Mouse (Mus musculus): ENCODE data around the gene Epb41l2. TPM values are rescaled to one million over a fixed set of nuclear protein-coding genes. Genes with fewer than 3 reads are reported as not detected.

Epb41l2 gene
- polyA plus RNA-seq, 1 experiment, result 37.9 TPM

DNA sequence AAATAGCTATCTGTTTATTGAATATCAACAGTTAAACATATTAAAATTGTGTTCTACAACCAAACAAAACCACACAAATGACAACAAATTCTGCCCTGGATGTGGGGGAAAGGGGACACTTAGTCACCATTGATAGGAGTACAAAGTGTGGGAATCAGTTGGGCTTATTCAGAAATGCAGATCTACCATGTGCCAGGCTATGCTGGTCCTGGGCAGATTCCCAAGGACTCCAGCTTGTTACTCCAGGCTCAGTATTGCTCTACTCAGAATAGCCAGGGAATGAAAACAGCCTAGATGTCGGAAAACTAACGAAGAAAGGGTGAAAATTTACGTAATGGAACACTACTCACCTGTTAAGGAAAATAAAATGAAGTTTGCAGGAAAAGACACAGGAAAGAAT is 5.7 kb upstream of the Epb41l2 start:
- Histone ChIP-seq H3K79me3 (ENCODE audit: low read depth) (no peaks in the 10 kb centered on the region), H3ac (ENCODE audit: control insufficient read depth, insufficient read length, low read depth) (no peak overlapping the region), H3K27me3 (ENCODE audit: control insufficient read depth, insufficient read depth, insufficient read length) (no peaks in the 10 kb centered on the region), H3K79me2 (ENCODE audit: control insufficient read depth, insufficient read depth) (no peaks in the 10 kb centered on the region), H3K4me3 (ENCODE audit: insufficient read depth, poor library complexity, severe bottlenecking) (no peak overlapping the region), H3K36me3 (ENCODE audit: control insufficient read depth, insufficient read depth) (no peaks in the 10 kb centered on the region)
- TF ChIP-seq CEBPB (IDR thresholded peaks at IDR 0.05; ENCODE audit: low read depth), result no peak
- no peak for TF ChIP-seq MYOG (IDR thresholded peaks at IDR 0.05; ENCODE audit: control insufficient read depth, extremely low read depth, insufficient read length)
- TF ChIP-seq CTCF (IDR thresholded peaks at IDR 0.05; ENCODE audit: control insufficient read depth, insufficient read depth, insufficient read length), result no peak
- TF ChIP-seq MAX (IDR thresholded peaks at IDR 0.05), result no peak
- no peak for TF ChIP-seq FOSL1 (IDR thresholded peaks at IDR 0.05; ENCODE audit: insufficient read depth, low read length, poor library complexity, severe bottlenecking)
- TF ChIP-seq USF1 (IDR thresholded peaks at IDR 0.05; ENCODE audit: low read depth), result no peak
- TF ChIP-seq MYOD1 (IDR thresholded peaks at IDR 0.05; ENCODE audit: control insufficient read depth, insufficient read length, low read depth), result no peak

DNA sequence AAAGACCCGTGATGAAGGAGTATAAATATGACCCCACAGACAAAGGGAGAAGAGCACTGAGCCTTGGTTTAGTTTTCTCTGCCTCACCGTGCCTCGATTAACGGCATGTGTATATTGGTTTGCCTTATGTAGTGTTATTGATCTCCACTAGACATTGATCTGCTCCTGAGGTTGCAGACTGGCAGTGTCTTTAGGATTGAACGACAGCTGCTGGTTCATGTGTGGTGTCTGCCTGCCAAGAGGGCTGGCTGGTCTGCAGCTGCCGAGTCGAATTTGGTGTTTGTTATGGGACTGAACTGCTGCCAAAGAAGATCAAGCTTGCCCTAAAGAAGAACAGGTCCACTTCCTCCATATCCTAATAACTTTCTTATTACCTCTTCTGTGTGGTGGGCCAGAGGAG is 5.2 kb upstream of the Epb41l2 start:
- H3K79me2 ChIP-seq (ENCODE audit: control insufficient read depth, insufficient read depth), result no peaks in the 10 kb centered on the region
- H3K4me3 ChIP-seq (ENCODE audit: insufficient read depth, poor library complexity, severe bottlenecking), result no peak overlapping the region
- no peaks in the 10 kb centered on the region for H3K36me3 ChIP-seq (ENCODE audit: control insufficient read depth, insufficient read depth)
- no peak overlapping the region for H3ac ChIP-seq (ENCODE audit: control insufficient read depth, insufficient read length, low read depth)
- TF ChIP-seq FOSL1 (IDR thresholded peaks at IDR 0.05; ENCODE audit: insufficient read depth, low read length, poor library complexity, severe bottlenecking) (no peak), CTCF (IDR thresholded peaks at IDR 0.05; ENCODE audit: control insufficient read depth, insufficient read depth, insufficient read length) (no peak), CEBPB (IDR thresholded peaks at IDR 0.05; ENCODE audit: low read depth) (no peak), MYOD1 (IDR thresholded peaks at IDR 0.05; ENCODE audit: control insufficient read depth, insufficient read length, low read depth) (no peak), MYOG (IDR thresholded peaks at IDR 0.05; ENCODE audit: control insufficient read depth, extremely low read depth, insufficient read length) (no peak), USF1 (IDR thresholded peaks at IDR 0.05; ENCODE audit: low read depth) (no peak), MAX (IDR thresholded peaks at IDR 0.05) (no peak)
- H3K27me3 ChIP-seq (ENCODE audit: control insufficient read depth, insufficient read depth, insufficient read length), result no peaks in the 10 kb centered on the region
- no peaks in the 10 kb centered on the region for H3K79me3 ChIP-seq (ENCODE audit: low read depth)

DNA sequence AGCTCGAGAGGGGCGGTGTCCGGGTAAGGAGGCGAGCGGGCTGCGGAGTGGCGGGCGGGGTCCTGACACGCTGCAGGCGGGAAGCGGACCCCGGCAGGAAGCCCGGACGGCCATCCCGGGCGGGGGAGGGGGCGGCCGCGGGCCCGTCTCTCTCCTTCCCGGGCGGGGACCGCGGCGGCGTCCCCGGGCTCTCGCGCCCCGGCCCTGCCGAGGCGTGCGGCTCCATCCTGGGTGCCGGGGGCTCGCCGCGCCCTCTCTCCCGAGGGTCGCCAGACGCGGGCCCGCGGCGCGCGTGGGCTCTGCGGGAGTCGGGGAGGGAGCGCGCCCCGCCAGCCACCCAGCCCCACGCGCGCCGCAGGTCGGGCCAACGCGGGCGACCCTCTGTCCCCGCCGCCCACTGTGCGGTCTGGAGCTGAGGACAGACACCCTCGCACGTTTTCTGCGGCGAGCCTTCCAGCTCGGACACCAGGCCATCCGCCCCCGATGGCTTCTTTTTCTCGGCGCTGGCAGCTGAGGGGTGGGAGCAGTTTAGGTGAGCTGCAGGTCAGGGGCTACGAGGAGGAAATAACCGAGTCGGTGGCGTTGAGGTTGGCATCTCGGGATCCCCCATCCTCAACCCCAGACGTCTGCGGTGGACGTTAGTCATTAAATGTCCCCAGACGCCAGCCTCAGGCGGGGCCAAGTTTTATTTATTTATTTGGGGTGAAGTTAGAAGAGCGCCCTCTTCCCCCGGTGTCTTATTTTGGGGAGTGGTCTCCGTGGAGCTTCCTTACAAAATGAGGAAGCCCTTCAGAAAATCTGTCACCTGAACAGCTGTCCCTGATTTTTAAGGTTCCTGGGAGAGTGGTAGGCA is 587 bp downstream of the Epb41l2 start:
- TF ChIP-seq MYOG (IDR thresholded peaks at IDR 0.05; ENCODE audit: control insufficient read depth, extremely low read depth, insufficient read length), result no peak
- TF ChIP-seq FOSL1 (IDR thresholded peaks at IDR 0.05; ENCODE audit: insufficient read depth, low read length, poor library complexity, severe bottlenecking), result no peak
- no peak for TF ChIP-seq CTCF (IDR thresholded peaks at IDR 0.05; ENCODE audit: control insufficient read depth, insufficient read depth, insufficient read length)
- no peak for TF ChIP-seq USF1 (IDR thresholded peaks at IDR 0.05; ENCODE audit: low read depth)
- H3K4me3 ChIP-seq (ENCODE audit: insufficient read depth, poor library complexity, severe bottlenecking), result peak overlapping the region; percentile 86
- peaks cover 27% of the 10 kb centered on the region for H3K36me3 ChIP-seq (ENCODE audit: control insufficient read depth, insufficient read depth)
- peak overlapping the region; percentile 77 for H3ac ChIP-seq (ENCODE audit: control insufficient read depth, insufficient read length, low read depth)
- H3K79me3 ChIP-seq (ENCODE audit: low read depth), result peaks cover 51% of the 10 kb centered on the region
- no peaks in the 10 kb centered on the region for H3K27me3 ChIP-seq (ENCODE audit: control insufficient read depth, insufficient read depth, insufficient read length)
- peaks cover 54% of the 10 kb centered on the region for H3K79me2 ChIP-seq (ENCODE audit: control insufficient read depth, insufficient read depth)

DNA sequence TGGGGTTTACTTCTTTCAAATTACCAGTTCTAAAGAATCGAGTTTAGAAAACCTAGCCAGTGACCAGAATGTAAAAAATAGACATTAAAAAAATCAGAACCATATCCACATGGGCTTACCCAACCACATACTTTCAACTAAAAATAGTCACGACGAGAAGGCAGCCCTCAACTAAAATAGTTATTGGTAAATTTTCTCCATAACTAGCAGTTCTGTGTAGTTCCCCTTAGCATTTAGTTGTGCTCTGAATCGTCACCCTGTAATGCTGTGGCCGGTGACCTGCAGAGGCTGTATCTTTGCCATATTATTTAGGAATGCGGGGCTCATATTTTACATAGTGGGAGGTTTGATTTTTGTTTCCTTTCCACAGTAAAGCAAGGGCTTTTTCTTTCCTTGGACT is 2.6 kb downstream of the Epb41l2 start:
- Histone ChIP-seq H3K27me3 (ENCODE audit: control insufficient read depth, insufficient read depth, insufficient read length) (no peaks in the 10 kb centered on the region), H3ac (ENCODE audit: control insufficient read depth, insufficient read length, low read depth) (no peak overlapping the region), H3K4me3 (ENCODE audit: insufficient read depth, poor library complexity, severe bottlenecking) (no peak overlapping the region), H3K79me3 (ENCODE audit: low read depth) (peaks cover 72% of the 10 kb centered on the region), H3K79me2 (ENCODE audit: control insufficient read depth, insufficient read depth) (peaks cover 74% of the 10 kb centered on the region), H3K36me3 (ENCODE audit: control insufficient read depth, insufficient read depth) (peaks cover 38% of the 10 kb centered on the region)
- TF ChIP-seq CTCF (IDR thresholded peaks at IDR 0.05; ENCODE audit: control insufficient read depth, insufficient read depth, insufficient read length), result no peak
- no peak for TF ChIP-seq MYOD1 (IDR thresholded peaks at IDR 0.05; ENCODE audit: control insufficient read depth, insufficient read length, low read depth)
- no peak for TF ChIP-seq MAX (IDR thresholded peaks at IDR 0.05)
- TF ChIP-seq CEBPB (IDR thresholded peaks at IDR 0.05; ENCODE audit: low read depth), result no peak
- no peak for TF ChIP-seq USF1 (IDR thresholded peaks at IDR 0.05; ENCODE audit: low read depth)
- no peak for TF ChIP-seq FOSL1 (IDR thresholded peaks at IDR 0.05; ENCODE audit: insufficient read depth, low read length, poor library complexity, severe bottlenecking)
- TF ChIP-seq MYOG (IDR thresholded peaks at IDR 0.05; ENCODE audit: control insufficient read depth, extremely low read depth, insufficient read length), result no peak

DNA sequence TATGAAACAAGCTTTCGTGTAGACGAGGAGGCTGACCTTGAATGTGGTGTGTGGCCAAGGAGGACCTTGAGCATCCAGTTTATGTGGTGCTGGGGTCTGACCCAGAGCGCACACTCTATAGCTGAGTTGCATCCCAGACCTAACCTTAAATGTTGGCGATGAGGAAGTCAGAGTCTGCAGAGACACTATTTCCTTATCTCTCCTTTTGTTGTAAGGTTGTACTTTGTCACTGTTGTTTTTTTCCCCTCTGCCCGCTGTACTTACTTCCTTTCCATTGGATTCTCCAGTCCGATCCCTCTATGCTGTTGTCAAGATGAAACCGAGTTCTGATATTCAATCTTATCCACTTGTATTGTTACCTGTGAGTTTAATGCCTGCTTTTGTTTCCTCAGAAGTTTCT is 5.6 kb downstream of the Epb41l2 start:
- H3K36me3 ChIP-seq (ENCODE audit: control insufficient read depth, insufficient read depth), result peaks cover 49% of the 10 kb centered on the region
- H3K27me3 ChIP-seq (ENCODE audit: control insufficient read depth, insufficient read depth, insufficient read length), result no peaks in the 10 kb centered on the region
- H3K79me2 ChIP-seq (ENCODE audit: control insufficient read depth, insufficient read depth), result peaks cover 100% of the 10 kb centered on the region
- H3K4me3 ChIP-seq (ENCODE audit: insufficient read depth, poor library complexity, severe bottlenecking), result no peak overlapping the region
- peaks cover 99% of the 10 kb centered on the region for H3K79me3 ChIP-seq (ENCODE audit: low read depth)
- no peak overlapping the region for H3ac ChIP-seq (ENCODE audit: control insufficient read depth, insufficient read length, low read depth)
- TF ChIP-seq USF1 (IDR thresholded peaks at IDR 0.05; ENCODE audit: low read depth) (no peak), MYOD1 (IDR thresholded peaks at IDR 0.05; ENCODE audit: control insufficient read depth, insufficient read length, low read depth) (no peak)

DNA sequence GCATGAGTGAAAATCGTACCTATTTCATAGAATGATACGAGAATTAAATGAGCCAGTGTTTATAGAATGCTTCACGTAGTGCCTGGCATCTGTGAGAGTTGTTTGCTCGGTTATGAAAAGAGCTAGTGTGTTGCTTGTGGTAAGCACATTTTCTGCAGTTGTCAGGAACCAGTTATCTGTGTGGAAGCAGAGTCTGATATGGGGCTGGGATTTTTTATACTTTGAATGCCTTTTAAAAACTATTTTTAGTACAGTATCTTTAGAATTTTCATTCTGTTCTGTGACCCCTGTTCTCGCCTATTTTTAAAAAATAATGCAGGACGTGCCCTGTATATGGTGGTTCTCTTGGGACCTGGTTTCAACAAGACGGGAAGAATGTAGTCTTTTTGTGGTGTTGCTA is 6.1 kb downstream of the Epb41l2 start:
- Histone ChIP-seq H3ac (ENCODE audit: control insufficient read depth, insufficient read length, low read depth) (no peak overlapping the region), H3K79me3 (ENCODE audit: low read depth) (peaks cover 99% of the 10 kb centered on the region), H3K4me3 (ENCODE audit: insufficient read depth, poor library complexity, severe bottlenecking) (no peak overlapping the region), H3K27me3 (ENCODE audit: control insufficient read depth, insufficient read depth, insufficient read length) (no peaks in the 10 kb centered on the region), H3K36me3 (ENCODE audit: control insufficient read depth, insufficient read depth) (peaks cover 49% of the 10 kb centered on the region), H3K79me2 (ENCODE audit: control insufficient read depth, insufficient read depth) (peaks cover 100% of the 10 kb centered on the region)
- TF ChIP-seq CTCF (IDR thresholded peaks at IDR 0.05; ENCODE audit: control insufficient read depth, insufficient read depth, insufficient read length) (no peak), MYOG (IDR thresholded peaks at IDR 0.05; ENCODE audit: control insufficient read depth, extremely low read depth, insufficient read length) (no peak), FOSL1 (IDR thresholded peaks at IDR 0.05; ENCODE audit: insufficient read depth, low read length, poor library complexity, severe bottlenecking) (no peak), USF1 (IDR thresholded peaks at IDR 0.05; ENCODE audit: low read depth) (no peak), MYOD1 (IDR thresholded peaks at IDR 0.05; ENCODE audit: control insufficient read depth, insufficient read length, low read depth) (no peak), CEBPB (IDR thresholded peaks at IDR 0.05; ENCODE audit: low read depth) (no peak), MAX (IDR thresholded peaks at IDR 0.05) (no peak)

All from C2C12 (cell line).